Mouse (Mus musculus): ENCODE measurements around the gene Rgs6. TPM values are rescaled to one million over a fixed set of nuclear protein-coding genes. Genes with fewer than 3 reads are reported as not detected.

Gene Rgs6
- polyA plus RNA-seq, 1 experiment from 2014 or later, result 1.5 TPM

DNA sequence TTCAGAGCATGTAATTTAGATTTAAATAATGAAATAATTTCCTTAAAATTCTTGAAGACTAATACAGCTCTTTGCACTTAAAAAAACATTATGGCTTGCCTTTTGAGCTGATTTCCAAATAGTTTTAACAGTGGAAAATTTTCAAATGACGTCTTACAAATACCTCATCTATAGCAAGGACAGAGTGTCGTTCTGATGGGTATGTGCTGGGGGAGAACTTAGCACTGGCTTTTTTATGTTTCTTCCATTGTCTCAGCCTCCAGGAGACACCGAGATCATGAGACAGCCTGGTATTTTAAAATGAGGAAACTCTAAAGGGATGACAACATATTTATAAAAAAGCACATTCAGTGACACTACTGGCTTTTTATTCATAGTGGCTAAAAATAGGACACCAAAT lies 204.0 kb downstream of the Rgs6 start:
- Histone ChIP-seq H3K9me3 (ENCODE audit: control insufficient read depth, low read length) (no peaks in the 10 kb centered on the region), H3K27ac (replicated peaks) (no peak overlapping the region), H3K36me3 (ENCODE audit: control insufficient read depth, insufficient read depth, low read length) (no peaks in the 10 kb centered on the region), H3K4me3 (ENCODE audit: low read depth, low read length) (no peak overlapping the region), H3K27me3 (ENCODE audit: control insufficient read depth, insufficient read depth, low read length) (no peaks in the 10 kb centered on the region), H3K4me2 (replicated peaks; ENCODE audit: low read depth) (no peak overlapping the region), H3K4me1 (replicated peaks; ENCODE audit: control insufficient read depth, insufficient read depth) (no peaks in the 10 kb centered on the region), H3K9ac (ENCODE audit: low read length) (no peak overlapping the region)
- TF ChIP-seq EP300 (optimal IDR thresholded peaks at IDR 0.05) (no peak), CTCF (IDR thresholded peaks at IDR 0.05; ENCODE audit: low read depth) (no peak)
- WGBS, result 66% methylated on average over 3 of the region's 3 CpGs
- ATAC-seq (ENCODE audit: low FRiP score, low TSS enrichment) (no peak), DNase-seq (ENCODE audit: low spot score) (no peak)

DNA sequence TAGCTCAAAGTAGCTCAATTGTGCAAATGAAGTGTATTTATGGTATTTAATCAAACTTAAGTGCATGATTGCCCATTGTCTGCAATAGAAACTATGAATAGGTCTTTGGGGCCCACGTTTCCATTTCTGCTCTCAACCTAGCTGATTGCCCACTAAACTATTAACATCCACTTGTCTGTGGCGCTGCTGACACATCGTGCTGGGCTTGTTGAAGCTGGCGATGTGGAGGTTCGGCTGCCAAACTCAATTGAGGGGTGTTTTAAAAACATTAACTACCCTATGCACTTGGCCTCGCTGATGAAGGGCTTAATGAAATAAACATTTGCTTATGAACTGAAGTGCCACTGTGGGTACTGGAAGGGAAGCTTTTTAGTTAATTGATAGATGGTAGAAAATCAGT lies 211.8 kb downstream of the Rgs6 start:
- DNase-seq (ENCODE audit: low spot score) (no peak), ATAC-seq (ENCODE audit: low FRiP score, low TSS enrichment) (no peak)
- H3K27ac ChIP-seq (replicated peaks), result no peak overlapping the region
- TF ChIP-seq EP300 (optimal IDR thresholded peaks at IDR 0.05) (no peak), CTCF (IDR thresholded peaks at IDR 0.05; ENCODE audit: low read depth) (no peak)
- no peaks in the 10 kb centered on the region for H3K9me3 ChIP-seq (ENCODE audit: control insufficient read depth, low read length)
- H3K4me1 ChIP-seq (replicated peaks; ENCODE audit: control insufficient read depth, insufficient read depth), result no peaks in the 10 kb centered on the region
- H3K27me3 ChIP-seq (ENCODE audit: control insufficient read depth, insufficient read depth, low read length), result no peaks in the 10 kb centered on the region
- no peak overlapping the region for H3K4me2 ChIP-seq (replicated peaks; ENCODE audit: low read depth)
- 67% methylated on average over 6 of the region's 6 CpGs for WGBS
- no peak overlapping the region for H3K4me3 ChIP-seq (ENCODE audit: low read depth, low read length)
- no peak overlapping the region for H3K9ac ChIP-seq (ENCODE audit: low read length)
- H3K36me3 ChIP-seq (ENCODE audit: control insufficient read depth, insufficient read depth, low read length), result no peaks in the 10 kb centered on the region

DNA sequence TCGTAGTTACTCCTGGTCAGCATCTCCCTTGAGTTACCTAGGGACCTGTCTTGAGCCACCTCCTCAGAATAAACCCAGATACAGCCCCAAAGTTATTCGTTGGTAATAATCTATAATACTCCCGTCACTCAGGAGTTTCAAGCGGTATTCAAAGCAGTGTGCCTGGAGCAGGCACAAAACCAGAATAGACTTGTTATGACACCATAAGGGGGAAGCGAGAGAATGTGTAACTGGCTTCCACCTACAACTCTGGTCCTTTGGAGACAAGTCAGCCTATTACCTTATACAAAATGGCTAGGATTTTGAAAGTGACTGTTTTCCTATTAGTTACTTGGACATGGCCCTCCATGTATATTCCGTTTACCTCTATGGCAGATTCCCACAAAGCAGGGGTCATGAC lies 213.6 kb downstream of the Rgs6 start:
- DNase-seq (ENCODE audit: low spot score) (no peak), ATAC-seq (ENCODE audit: low FRiP score, low TSS enrichment) (no peak)
- no peak overlapping the region for H3K4me2 ChIP-seq (replicated peaks; ENCODE audit: low read depth)

DNA sequence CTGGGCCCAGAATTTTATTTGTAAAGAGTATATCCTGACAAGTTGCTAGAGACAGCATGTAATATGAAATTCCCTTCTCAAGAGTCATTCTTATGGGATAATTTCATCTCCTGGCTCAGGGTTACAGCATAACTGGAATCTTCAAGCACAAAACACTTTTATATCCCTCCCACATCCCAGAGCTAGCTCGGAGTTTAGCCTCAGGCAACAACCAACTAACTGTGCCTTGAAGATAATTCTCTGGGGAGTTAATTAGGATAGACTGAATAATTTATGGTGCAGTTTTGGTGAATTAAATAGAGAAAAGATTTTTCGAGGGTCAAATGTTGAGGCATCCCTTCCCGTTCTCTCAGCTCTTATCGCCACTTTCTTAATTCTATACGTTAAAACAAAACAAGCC lies 214.6 kb downstream of the Rgs6 start:
- no peak overlapping the region for H3K4me3 ChIP-seq (ENCODE audit: low read depth, low read length)
- no peak for TF ChIP-seq EP300 (optimal IDR thresholded peaks at IDR 0.05)
- no peak for TF ChIP-seq CTCF (IDR thresholded peaks at IDR 0.05; ENCODE audit: low read depth)
- WGBS, result 89% methylated on average over 5 of the region's 5 CpGs
- H3K27ac ChIP-seq (replicated peaks), result no peak overlapping the region
- H3K9ac ChIP-seq (ENCODE audit: low read length), result no peak overlapping the region
- H3K4me2 ChIP-seq (replicated peaks; ENCODE audit: low read depth), result no peak overlapping the region
- H3K36me3 ChIP-seq (ENCODE audit: control insufficient read depth, insufficient read depth, low read length), result no peaks in the 10 kb centered on the region
- no peaks in the 10 kb centered on the region for H3K9me3 ChIP-seq (ENCODE audit: control insufficient read depth, low read length)
- no peak for ATAC-seq (ENCODE audit: low FRiP score, low TSS enrichment)
- no peaks in the 10 kb centered on the region for H3K27me3 ChIP-seq (ENCODE audit: control insufficient read depth, insufficient read depth, low read length)
- DNase-seq (ENCODE audit: low spot score), result no peak
- H3K4me1 ChIP-seq (replicated peaks; ENCODE audit: control insufficient read depth, insufficient read depth), result no peaks in the 10 kb centered on the region

More for the DNA sequence above, 213.6 kb downstream of the Rgs6 start:
- no peak overlapping the region for H3K9ac ChIP-seq (ENCODE audit: low read length)
- TF ChIP-seq CTCF (IDR thresholded peaks at IDR 0.05; ENCODE audit: low read depth) (no peak), EP300 (optimal IDR thresholded peaks at IDR 0.05) (no peak)
- 80% methylated on average over 6 of the region's 6 CpGs for WGBS
- no peaks in the 10 kb centered on the region for H3K27me3 ChIP-seq (ENCODE audit: control insufficient read depth, insufficient read depth, low read length)
- H3K36me3 ChIP-seq (ENCODE audit: control insufficient read depth, insufficient read depth, low read length), result no peaks in the 10 kb centered on the region
- H3K9me3 ChIP-seq (ENCODE audit: control insufficient read depth, low read length), result no peaks in the 10 kb centered on the region
- no peaks in the 10 kb centered on the region for H3K4me1 ChIP-seq (replicated peaks; ENCODE audit: control insufficient read depth, insufficient read depth)
- no peak overlapping the region for H3K27ac ChIP-seq (replicated peaks)
- H3K4me3 ChIP-seq (ENCODE audit: low read depth, low read length), result no peak overlapping the region

DNA sequence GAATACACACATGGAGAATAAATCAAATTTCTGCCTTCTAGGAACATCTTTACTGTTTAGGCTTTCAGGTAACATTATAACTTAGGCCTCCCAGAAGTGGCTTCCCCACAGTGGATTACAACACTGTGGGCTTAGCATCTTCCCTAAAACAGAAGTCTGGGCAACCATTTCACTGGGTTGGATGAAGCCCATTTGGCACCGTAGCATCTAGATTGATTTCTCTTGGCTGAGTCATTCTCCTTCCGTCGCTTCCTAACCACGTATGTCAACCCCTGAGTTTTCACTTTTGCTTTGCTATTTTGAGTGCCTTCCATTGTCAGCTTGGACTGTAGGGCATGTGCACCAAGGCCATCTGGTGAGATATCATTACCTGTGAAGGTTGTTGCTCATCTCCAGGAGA lies 217.1 kb downstream of the Rgs6 start:
- WGBS, result 80% methylated on average over 4 of the region's 4 CpGs
- Histone ChIP-seq H3K27ac (replicated peaks) (no peak overlapping the region), H3K4me2 (replicated peaks; ENCODE audit: low read depth) (no peak overlapping the region), H3K36me3 (ENCODE audit: control insufficient read depth, insufficient read depth, low read length) (no peaks in the 10 kb centered on the region), H3K4me3 (ENCODE audit: low read depth, low read length) (no peak overlapping the region), H3K4me1 (replicated peaks; ENCODE audit: control insufficient read depth, insufficient read depth) (no peaks in the 10 kb centered on the region), H3K9me3 (ENCODE audit: control insufficient read depth, low read length) (no peaks in the 10 kb centered on the region), H3K9ac (ENCODE audit: low read length) (no peak overlapping the region), H3K27me3 (ENCODE audit: control insufficient read depth, insufficient read depth, low read length) (no peaks in the 10 kb centered on the region)
- DNase-seq (ENCODE audit: low spot score) (no peak), ATAC-seq (ENCODE audit: low FRiP score, low TSS enrichment) (no peak)
- TF ChIP-seq CTCF (IDR thresholded peaks at IDR 0.05; ENCODE audit: low read depth) (no peak), EP300 (optimal IDR thresholded peaks at IDR 0.05) (no peak)

DNA sequence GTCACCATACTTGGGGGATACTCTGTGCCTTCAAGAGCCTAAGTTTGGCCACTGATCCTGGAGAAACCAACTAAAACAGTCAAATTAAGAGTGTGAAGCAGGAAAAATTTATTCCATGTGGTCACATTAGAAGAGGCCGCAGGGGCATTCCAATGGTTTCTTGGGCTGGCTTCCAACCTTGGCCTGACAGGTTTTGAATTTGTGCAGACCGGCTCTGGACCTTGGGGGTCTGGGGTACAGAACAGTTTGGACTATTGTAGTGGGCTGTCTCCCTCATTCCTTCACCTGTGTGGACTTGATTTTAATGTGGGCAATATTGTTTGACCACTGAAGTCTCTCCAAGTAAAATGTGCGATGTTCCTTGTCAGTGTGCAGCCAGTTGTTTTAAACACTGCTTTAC lies 222.5 kb downstream of the Rgs6 start:
- no peak overlapping the region for H3K27ac ChIP-seq (replicated peaks)
- no peaks in the 10 kb centered on the region for H3K9me3 ChIP-seq (ENCODE audit: control insufficient read depth, low read length)
- DNase-seq (ENCODE audit: low spot score) (no peak), ATAC-seq (ENCODE audit: low FRiP score, low TSS enrichment) (no peak)
- no peak overlapping the region for H3K9ac ChIP-seq (ENCODE audit: low read length)
- TF ChIP-seq EP300 (optimal IDR thresholded peaks at IDR 0.05) (no peak), CTCF (IDR thresholded peaks at IDR 0.05; ENCODE audit: low read depth) (no peak)
- H3K4me2 ChIP-seq (replicated peaks; ENCODE audit: low read depth), result no peak overlapping the region
- no peaks in the 10 kb centered on the region for H3K4me1 ChIP-seq (replicated peaks; ENCODE audit: control insufficient read depth, insufficient read depth)
- no peaks in the 10 kb centered on the region for H3K27me3 ChIP-seq (ENCODE audit: control insufficient read depth, insufficient read depth, low read length)
- H3K4me3 ChIP-seq (ENCODE audit: low read depth, low read length), result no peak overlapping the region
- H3K36me3 ChIP-seq (ENCODE audit: control insufficient read depth, insufficient read depth, low read length), result no peaks in the 10 kb centered on the region
- 89% methylated on average over 3 of the region's 3 CpGs for WGBS

Data from stomach, postnatal 0 days (tissue).